Mouse (Mus musculus) spleen, postnatal 10 days (tissue): ENCODE results near the gene Lrrc4.

Experiments used
- DNase-seq, 2 experiments: peaks; one replicate each; pipeline ENCODE4 v3.0.0; 2021 to 2022; ENCODE audit warnings: low spot score in 2 of 2

The Lrrc4 gene

DNA sequence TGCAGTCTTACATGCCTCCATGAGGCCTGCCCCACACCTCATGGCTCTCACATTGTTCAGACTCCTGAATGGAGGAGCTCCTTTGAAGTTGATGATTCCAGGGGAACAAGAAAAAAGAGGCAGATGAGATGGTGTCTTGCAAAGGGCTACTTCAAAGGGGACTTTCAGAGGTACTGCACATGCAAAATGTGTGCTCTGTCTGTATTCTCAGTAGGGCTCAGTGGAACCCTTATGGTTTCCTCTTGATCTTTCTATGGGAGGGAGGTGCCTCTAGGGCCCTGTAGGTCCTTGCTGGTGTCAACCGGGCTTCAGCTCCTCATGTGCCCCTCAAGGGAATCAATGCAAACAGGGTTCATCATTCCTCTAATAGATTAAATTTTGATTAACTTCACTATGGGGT, 159.2 kb downstream of the Lrrc4 start:
- DNase-seq = no peak

DNA sequence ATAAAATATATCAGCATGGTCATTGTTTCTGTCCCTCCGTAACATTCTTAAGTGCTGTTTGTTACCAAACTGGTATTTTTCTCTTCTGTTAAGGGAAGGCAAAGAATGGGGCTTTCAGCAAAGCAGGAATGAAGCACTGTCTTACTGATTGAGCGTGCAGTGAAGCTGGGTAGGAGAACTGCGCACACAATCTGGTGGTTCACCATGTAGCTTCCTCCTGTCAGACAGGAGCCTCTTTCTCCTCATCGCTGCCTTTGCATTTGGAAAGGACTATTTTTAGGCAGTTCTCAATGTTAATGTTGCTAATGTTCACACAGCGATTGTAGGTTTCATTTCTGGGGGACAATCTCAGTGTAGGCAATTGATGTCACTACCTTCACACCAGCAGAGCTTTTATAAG, 162.3 kb downstream of the Lrrc4 start:
- DNase-seq = no peak

- DNase-seq = no peak
These were observed 164.0 kb downstream of the Lrrc4 start for GRCm38 (mm10) chr6:28667586-28667985.

DNA sequence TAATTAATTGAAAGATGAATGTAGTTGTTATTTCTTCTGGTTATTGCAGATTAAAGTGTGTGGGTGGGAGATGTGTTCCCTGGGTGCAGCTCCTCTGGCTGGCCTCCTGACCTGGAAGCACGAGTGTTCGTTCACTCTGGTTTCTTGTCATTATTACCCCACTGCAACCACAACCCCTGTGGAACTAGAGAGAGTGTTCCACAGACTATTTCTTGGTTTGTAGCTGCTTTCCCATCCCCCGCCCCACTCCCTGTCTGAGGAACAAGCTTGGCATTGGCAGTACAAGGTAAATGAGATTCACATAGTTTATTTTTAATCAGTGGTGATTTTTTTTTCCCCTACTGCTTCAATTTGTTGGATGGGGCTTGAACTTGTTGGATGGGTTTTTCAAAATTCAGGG, 166.8 kb downstream of the Lrrc4 start:
- DNase-seq = no peak

DNA sequence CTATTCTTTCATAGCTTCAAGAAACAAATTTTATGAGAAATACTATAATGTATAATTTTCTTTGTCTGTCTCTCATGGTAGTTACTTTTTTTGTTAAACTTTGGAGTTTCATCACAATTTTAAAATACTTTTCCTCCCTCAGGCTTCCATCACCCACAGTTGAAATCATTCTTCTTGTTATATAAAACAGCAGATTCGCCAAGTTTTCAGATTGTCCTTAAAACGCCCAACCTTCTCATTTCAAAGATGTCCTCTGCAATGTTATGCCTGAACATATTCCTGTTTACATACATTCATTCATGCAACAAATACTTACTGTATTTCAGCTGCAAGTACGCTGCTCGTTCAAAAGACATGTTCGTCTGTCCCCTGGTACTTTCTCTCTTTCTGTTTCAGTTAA, 167.9 kb downstream of the Lrrc4 start:
- DNase-seq = no peak

GRCm38 (mm10) chr6:28663004-28663403, 168.5 kb downstream of the Lrrc4 start:
- no peak for DNase-seq

GRCm38 (mm10) chr6:28656511-28656910, 175.0 kb downstream of the Lrrc4 start:
- DNase-seq = no peak

GRCm38 (mm10) chr6:28645231-28645630, 186.3 kb downstream of the Lrrc4 start:
- DNase-seq = no peak

DNA sequence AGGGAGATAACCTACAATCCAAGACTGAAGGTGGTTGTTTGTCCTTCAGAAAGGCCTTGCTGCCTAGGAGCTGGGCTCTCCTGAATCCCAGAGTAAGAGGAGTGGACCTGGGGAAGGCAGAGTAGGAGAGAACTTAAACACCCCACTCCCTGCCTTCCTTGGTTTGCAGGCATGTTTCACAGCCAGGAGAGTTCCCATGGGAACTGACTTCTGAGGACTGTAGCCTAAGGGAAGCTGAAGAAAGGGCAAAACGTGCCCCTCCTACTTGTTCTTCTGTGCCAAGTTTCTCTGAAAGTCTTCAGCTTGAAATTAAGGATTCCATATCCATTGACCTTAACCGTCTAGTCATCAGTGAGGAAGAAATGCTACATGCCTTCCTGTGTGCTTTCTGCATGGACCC, 188.6 kb downstream of the Lrrc4 start:
- DNase-seq = no peak

GRCm38 (mm10) chr6:28640088-28640487, 191.5 kb downstream of the Lrrc4 start:
- no peak for DNase-seq

DNA sequence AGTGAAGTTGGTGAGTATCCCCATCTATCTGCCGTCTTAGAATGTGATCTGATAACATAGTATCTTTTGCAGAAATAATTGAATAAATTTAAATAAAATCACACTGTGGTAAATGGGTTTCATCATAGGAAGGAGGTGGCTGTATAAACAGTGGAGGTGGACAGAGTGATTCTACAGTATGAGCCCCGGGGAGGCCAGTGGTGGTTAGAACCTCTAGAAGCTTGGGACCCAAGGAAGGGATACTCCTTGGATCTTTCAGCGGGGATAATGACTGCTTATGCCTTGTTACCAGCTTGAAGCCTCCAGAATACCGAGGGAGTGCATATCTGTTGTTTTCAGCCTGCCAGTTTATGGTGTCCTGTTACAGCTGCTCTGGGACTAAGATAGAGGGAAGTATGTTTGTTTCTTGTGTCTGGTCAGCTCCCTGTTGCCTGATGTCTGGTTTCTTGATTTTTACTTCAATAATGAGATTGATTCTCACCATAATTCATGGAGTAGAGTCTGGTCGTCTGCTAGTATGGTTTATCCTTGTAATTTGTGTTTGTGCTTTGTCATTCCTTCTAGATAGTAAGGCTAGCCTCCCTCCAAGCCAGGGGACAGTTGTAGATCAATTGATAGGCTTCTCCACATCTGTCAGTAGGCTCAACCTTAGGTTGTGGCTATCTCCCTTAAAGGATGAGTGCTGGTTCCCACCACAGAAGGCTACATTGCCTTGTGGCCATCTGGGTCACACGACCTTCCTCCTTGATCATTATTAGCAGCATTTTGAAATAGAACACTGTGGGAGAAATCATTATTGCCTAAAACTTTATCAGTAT, 195.8 kb downstream of the Lrrc4 start:
- DNase-seq = no peak

GRCm38 (mm10) chr6:28635092-28635491, 196.5 kb downstream of the Lrrc4 start:
- DNase-seq = no peak

DNA sequence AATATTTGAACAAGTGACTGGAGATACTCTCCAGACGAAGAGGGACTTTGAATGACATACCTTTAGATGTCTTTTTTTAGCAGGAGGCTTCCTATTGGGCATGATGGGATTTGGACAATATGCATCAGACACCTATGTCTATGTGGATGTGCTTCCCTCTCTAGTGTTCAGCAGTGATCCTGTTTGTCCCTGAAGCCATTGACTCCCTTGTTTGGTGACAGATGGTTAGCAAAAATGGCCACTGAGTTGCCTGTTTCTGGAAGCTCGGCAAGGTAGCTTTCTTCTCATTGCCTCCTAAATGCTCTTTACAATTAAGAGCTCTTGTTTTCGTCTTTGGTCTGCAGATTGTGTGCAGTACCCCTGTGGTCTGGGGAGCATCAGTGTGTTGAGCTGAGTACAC, 197.9 kb downstream of the Lrrc4 start:
- no peak for DNase-seq

DNA sequence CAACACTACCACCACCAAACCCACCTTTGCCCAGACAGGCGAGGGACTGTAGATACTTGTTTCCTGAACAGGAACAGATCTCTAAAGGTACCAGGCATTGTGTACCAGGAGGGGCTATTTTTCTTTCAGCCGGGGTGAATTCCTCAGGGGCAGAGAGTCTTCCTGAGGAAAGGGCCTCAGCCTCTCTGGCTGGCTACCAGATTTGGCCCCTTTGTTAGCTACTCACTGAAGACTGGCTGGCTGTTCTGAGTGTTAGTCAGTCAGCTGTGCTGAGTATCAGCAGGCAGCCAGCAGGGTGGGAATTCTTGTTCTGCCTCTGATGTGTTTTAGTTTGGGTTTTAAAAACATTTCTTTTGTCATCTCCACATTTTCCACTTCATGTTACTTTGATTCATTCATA, 198.4 kb downstream of the Lrrc4 start:
- no peak for DNase-seq

- no peak for DNase-seq
These were observed 200.6 kb downstream of the Lrrc4 start for GRCm38 (mm10) chr6:28630926-28631325.

GRCm38 (mm10) chr6:28629866-28630265, 201.7 kb downstream of the Lrrc4 start:
- DNase-seq = no peak

- peak in 1 of 2 experiments; percentile 50 for DNase-seq
These were observed 203.1 kb downstream of the Lrrc4 start for GRCm38 (mm10) chr6:28628408-28628807.

DNA sequence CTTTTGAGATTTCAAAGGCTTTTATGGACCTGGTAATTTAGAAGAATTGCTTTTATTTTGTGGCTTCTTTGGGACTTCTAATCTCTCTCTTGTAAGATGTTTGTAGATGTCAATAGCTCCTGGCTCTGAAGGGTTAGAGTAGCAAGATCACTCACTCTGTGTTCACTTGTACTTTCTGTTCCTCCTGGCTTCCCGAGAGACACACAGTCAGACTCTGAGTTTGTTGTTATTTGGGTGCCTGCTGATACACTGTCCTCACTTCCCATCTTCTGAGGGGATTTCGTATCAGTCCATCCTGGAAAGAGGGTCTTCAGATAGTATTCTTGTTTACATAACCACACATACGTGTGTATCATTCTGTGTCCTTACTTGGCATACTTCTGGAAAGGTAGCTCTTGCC, 208.6 kb downstream of the Lrrc4 start:
- no peak for DNase-seq

DNA sequence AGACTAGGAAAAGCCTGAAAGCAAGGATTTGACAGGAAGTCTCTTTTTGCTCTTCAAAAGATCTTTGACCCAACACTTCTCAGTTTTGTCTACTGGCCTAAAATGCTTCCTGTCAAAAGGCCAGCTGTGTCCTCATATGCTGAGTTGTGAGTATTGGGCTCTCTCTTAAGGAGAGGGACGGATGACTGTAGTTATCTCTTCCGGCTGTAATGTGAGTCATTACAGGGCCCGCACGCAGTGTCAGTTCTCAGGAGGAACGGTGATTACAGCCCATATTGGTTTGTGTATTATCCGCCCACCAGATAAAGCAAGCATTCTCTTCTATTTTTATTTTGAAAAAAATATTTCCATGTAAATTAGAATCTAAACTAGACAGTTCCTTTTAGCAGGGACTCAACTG, 209.0 kb downstream of the Lrrc4 start:
- no peak for DNase-seq

GRCm38 (mm10) chr6:28621961-28622360, 209.6 kb downstream of the Lrrc4 start:
- DNase-seq = no peak

DNA sequence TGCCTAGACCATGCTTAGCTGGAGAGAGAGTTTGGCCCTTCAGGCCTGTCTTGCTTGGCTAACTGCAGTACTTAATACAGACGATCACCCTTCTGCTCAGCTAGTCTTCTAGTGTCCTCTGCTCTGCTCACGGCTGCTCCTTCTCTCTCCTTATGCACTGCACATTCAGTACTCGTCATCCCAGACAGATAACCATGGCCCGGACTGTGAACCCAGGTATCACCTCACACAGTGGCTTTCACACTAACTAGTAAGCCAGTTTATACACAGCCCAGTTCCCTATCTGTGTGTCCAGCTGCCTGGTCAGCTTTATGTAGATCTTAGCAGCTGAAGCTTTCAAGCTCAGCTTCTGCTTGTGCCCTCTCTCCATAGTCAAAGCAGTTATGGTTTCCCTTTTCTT, 210.1 kb downstream of the Lrrc4 start:
- DNase-seq = no peak

GRCm38 (mm10) chr6:28618751-28619153, 212.8 kb downstream of the Lrrc4 start:
- DNase-seq = peak in 1 of 2 experiments; percentile 60

DNA sequence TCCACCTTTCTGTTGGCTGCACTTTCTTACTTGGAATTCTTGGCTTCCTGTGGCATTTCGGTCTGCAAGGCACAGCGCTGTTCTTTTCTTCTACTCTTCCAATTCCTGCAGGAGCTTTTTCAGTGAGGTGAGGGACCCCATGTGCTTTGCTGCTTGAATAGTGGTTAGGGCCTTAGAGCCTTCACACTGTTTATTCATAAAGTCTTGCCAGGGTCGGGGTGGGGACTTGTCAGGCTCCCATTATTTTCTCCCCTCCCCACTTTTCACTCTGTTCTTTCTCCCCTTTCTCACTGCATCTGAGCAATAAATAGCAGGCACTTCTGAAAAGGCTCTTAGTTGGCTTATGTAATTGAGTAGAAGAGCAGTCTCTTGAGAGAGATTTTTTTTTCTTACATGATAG, 213.2 kb downstream of the Lrrc4 start:
- no peak for DNase-seq

DNA sequence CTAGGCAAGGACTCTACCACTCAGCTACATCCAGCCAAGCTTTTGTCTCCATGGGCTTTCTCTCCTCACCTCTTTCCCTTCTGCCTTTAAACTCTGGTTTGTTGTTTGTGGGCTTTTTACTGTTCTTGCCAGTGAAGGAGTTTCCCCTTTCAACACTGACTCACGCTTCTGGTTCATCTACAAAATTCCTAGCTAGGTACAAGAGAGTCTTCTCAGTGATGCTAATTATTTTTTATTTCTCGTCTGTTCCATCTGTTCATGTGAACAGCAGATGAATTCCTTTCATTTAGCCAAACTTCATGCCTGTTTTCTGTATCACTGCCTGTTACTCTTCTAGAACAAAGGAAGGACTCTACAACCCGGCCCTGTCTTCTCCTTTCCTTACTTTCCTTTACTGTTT, 215.6 kb downstream of the Lrrc4 start:
- no peak for DNase-seq
